Mouse (Mus musculus) spleen, adult 2 months (tissue): Measurements from ENCODE around the gene Krtap1-5.

Source experiments
- CTCF ChIP-seq: fragments of 200-500 bp; IDR thresholded peaks from 2 replicates; pipeline ENCODE4 v1.5.1; 2011; ENCODE audit warnings: mild to moderate bottlenecking, inconsistent platforms; ENCODE audit not compliant: insufficient read depth, insufficient read length, insufficient replicate concordance; ENCODE audit errors: extremely low read depth
- POLR2A ChIP-seq: fragments of 200-500 bp; IDR thresholded peaks from 2 replicates; pipeline ENCODE4 v1.6.1; 2011; ENCODE audit warnings: low read depth, low read length, inconsistent platforms

DNA sequence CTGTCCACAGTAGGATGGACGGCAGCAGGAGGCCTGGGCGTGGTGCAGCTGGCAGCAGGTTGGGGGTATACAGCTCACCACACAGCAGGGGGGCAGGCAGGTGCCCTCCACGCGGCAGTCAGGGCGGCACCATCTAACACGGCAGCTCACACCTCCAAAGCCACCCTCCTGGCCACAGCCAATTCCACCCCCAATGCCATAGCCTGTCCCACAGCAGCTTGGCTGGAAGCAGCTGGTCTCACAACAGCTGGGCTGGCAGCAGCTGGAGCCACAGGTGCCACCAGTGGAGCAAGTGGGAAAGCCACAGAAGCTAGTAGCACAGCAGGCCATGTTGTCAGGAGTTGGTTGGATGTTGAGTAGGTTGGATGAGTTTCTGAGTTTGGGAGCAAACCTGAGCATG, at the start of gene Krtap1-5:
- TF ChIP-seq CTCF (no peak), POLR2A (no peak)
